Mouse (Mus musculus) brain, embryonic 14.5 days (tissue): ENCODE results near the gene Trim14.

Source experiments
- CTCF ChIP-seq: fragments of 200-500 bp; IDR thresholded peaks from 2 replicates; pipeline ENCODE4 v1.5.1; 2012; ENCODE audit warnings: inconsistent platforms, mild to moderate bottlenecking, moderate library complexity, borderline replicate concordance; ENCODE audit not compliant: insufficient read depth, insufficient read length; ENCODE audit errors: extremely low read depth
- POLR2A ChIP-seq: fragments of 200-500 bp; IDR thresholded peaks from 2 replicates; pipeline ENCODE4 v1.6.1; 2012; ENCODE audit warnings: mild to moderate bottlenecking, inconsistent platforms, borderline replicate concordance; ENCODE audit not compliant: poor library complexity, insufficient read depth, insufficient read length, severe bottlenecking; ENCODE audit errors: extremely low read depth

DNA sequence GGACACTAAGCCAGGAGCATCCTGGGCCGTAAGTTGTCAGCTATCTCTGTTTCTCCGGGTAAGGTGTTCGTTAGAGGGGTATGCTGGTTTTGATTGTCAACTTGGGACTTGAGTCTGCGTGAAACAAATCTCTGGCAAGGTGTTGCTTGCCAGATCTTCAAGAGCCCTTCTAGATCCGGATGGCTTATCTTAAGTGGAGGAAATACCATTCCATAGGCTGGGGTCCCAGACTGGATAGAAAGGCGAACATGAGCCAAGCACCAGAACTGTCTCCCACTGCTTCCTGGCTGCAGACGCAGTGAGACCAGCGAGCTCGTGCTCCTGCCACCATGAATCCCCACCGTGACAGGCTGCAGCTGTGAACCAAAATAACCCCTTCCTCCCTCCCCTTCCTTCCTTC, 14.5 kb downstream of the Trim14 start:
- no peak for TF ChIP-seq CTCF
- no peak for TF ChIP-seq POLR2A
